Mouse (Mus musculus): ENCODE measurements at regions not wholly inside any gene's neighbourhood (a gene's known extent, or its start where the extent isn't known, plus 50 kb on each side); places are given as distances from the start of the nearest gene placed in this dataset.

DNA sequence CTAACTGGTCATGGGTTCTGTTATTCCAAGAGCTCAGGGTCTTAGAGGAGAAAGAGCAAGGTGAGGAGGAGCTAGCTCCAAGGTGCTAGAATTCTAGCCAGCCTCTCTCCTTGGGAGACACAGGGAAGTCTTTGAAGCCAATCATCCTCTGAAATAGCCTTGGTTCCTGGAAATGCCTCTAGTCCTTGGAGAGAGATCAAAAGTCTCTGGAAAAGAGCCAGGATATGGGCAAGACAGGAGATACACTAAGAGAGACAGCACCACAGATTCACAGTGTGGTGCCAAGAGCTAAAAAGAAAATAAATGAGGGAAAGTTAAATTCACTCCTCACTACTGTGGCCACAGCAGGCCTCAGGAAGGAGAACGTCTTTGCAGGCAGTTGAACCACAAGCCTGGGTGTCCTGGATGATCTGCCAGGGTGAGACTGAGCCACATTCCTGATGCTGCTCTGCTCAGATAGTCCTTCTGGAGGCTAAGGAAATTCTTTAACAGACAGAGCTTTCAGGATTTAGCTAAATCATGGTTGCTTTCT is 589.6 kb downstream of the Insc start:
- DNase-seq (ENCODE audit: low spot score) = peak; percentile 27

GRCm38 (mm10) chr7:115335051-115335450 is 591.6 kb downstream of the Insc start:
- Histone ChIP-seq H3K27me3 (replicated peaks; ENCODE audit: control insufficient read depth, insufficient read depth, low read length) (no peaks in the 10 kb centered on the region), H3K4me3 (ENCODE audit: low read depth, low read length) (no peak overlapping the region), H3K4me1 (ENCODE audit: control insufficient read depth, insufficient read depth, low read length) (no peaks in the 10 kb centered on the region), H3K27ac (replicated peaks; ENCODE audit: low read depth, low read length) (no peak overlapping the region), H3K9ac (ENCODE audit: low read depth, low read length) (no peak overlapping the region), H3K36me3 (ENCODE audit: control insufficient read depth, insufficient read depth, low read length) (no peaks in the 10 kb centered on the region), H3K4me2 (ENCODE audit: low read depth, low read length) (no peak overlapping the region), H3K9me3 (ENCODE audit: control insufficient read depth, low read length) (no peaks in the 10 kb centered on the region; the same call in 1 of the 2 replicates)
- WGBS = 85% methylated on average over 3 of the region's 3 CpGs
- no peak for ATAC-seq (ENCODE audit: low read depth)
- no peak for DNase-seq (ENCODE audit: low spot score)

More for the DNA sequence above, 589.6 kb downstream of the Insc start:
- Histone ChIP-seq H3K27me3 (replicated peaks; ENCODE audit: control insufficient read depth, insufficient read depth, low read length) (no peaks in the 10 kb centered on the region; the same call in 1 of the 2 replicates), H3K4me3 (ENCODE audit: low read depth, low read length) (no peak overlapping the region), H3K9me3 (ENCODE audit: control insufficient read depth, low read length) (no peaks in the 10 kb centered on the region; the same call in 1 of the 2 replicates), H3K4me2 (ENCODE audit: low read depth, low read length) (no peak overlapping the region), H3K4me1 (ENCODE audit: control insufficient read depth, insufficient read depth, low read length) (no peaks in the 10 kb centered on the region), H3K27ac (replicated peaks; ENCODE audit: low read depth, low read length) (no peak overlapping the region), H3K9ac (ENCODE audit: low read depth, low read length) (no peak overlapping the region), H3K36me3 (ENCODE audit: control insufficient read depth, insufficient read depth, low read length) (no peaks in the 10 kb centered on the region)
- 70% methylated on average over 1 of the region's 1 CpGs for WGBS
- ATAC-seq (ENCODE audit: low read depth) = no peak

DNA sequence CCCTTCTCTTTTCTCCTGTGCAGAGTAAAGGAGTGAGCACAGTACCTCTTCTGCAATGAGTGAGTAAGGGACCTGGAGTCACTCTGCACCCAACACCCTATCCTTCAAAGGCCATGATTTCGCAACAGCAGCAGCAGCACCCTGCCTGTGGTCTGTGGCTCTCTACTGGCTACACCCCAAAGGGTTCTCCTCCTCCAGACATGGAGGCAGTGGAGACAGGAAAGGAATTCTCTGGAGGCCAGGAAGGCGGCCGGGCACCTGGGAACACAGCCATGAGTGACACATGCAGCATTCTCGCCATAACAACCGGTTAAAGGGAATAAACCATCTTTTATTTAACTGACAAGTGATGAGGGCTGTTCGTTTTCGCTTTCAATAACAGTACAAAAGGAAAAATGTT is 596.7 kb downstream of the Insc start:
- Histone ChIP-seq H3K36me3 (ENCODE audit: control insufficient read depth, insufficient read depth, low read length) (no peaks in the 10 kb centered on the region), H3K4me2 (ENCODE audit: low read depth, low read length) (no peak overlapping the region), H3K27ac (replicated peaks; ENCODE audit: low read depth, low read length) (no peak overlapping the region), H3K4me1 (ENCODE audit: control insufficient read depth, insufficient read depth, low read length) (peaks cover 3% of the 10 kb centered on the region; the same call in 1 of the 2 replicates), H3K27me3 (replicated peaks; ENCODE audit: control insufficient read depth, insufficient read depth, low read length) (no peaks in the 10 kb centered on the region), H3K4me3 (ENCODE audit: low read depth, low read length) (no peak overlapping the region), H3K9me3 (ENCODE audit: control insufficient read depth, low read length) (no peaks in the 10 kb centered on the region; the same call in 1 of the 2 replicates), H3K9ac (ENCODE audit: low read depth, low read length) (no peak overlapping the region)
- no peak for DNase-seq (ENCODE audit: low spot score)
- ATAC-seq (ENCODE audit: low read depth) = no peak
- 72% methylated on average over 7 of the region's 7 CpGs for WGBS

DNA sequence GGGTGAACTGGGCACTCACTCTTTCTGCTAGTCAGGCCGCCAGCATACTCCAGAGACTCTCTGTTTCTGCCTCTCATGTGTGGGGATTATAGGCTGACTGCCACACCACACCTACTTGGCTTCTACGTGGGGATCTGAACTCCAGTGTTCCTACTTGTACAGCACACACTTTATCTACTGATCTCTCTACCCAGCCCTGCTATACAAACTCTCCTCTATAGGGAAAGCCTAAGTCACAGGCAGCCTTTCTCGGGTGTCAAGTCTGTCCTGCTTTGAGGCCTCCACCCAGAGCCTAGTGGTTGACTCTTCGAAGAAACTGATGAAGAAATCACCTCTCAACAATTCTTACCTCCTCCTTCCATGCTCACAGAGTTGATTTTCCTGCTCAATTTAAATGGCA is 597.5 kb downstream of the Insc start:
- DNase-seq (ENCODE audit: low spot score) = no peak

GRCm38 (mm10) chr7:115345749-115346148 is 602.3 kb downstream of the Insc start:
- Histone ChIP-seq H3K27ac (replicated peaks; ENCODE audit: low read depth, low read length) (no peak overlapping the region), H3K9ac (ENCODE audit: low read depth, low read length) (no peak overlapping the region), H3K27me3 (replicated peaks; ENCODE audit: control insufficient read depth, insufficient read depth, low read length) (no peaks in the 10 kb centered on the region; the same call in 1 of the 2 replicates), H3K9me3 (ENCODE audit: control insufficient read depth, low read length) (no peaks in the 10 kb centered on the region), H3K36me3 (ENCODE audit: control insufficient read depth, insufficient read depth, low read length) (no peaks in the 10 kb centered on the region), H3K4me1 (ENCODE audit: control insufficient read depth, insufficient read depth, low read length) (peaks cover 3% of the 10 kb centered on the region), H3K4me2 (ENCODE audit: low read depth, low read length) (no peak overlapping the region), H3K4me3 (ENCODE audit: low read depth, low read length) (no peak overlapping the region)
- ATAC-seq (ENCODE audit: low read depth) (no peak), DNase-seq (ENCODE audit: low spot score) (no peak)
- WGBS = 68% methylated on average over 3 of the region's 3 CpGs

More for the DNA sequence above, 597.5 kb downstream of the Insc start:
- no peaks in the 10 kb centered on the region for H3K36me3 ChIP-seq (ENCODE audit: control insufficient read depth, insufficient read depth, low read length)
- WGBS = 62% methylated on average over 4 of the region's 4 CpGs
- H3K4me3 ChIP-seq (ENCODE audit: low read depth, low read length) = no peak overlapping the region
- peak overlapping the region; percentile 64; the same call in 1 of the 2 replicates for H3K27ac ChIP-seq (replicated peaks; ENCODE audit: low read depth, low read length)
- H3K27me3 ChIP-seq (replicated peaks; ENCODE audit: control insufficient read depth, insufficient read depth, low read length) = no peaks in the 10 kb centered on the region
- no peak overlapping the region for H3K4me2 ChIP-seq (ENCODE audit: low read depth, low read length)
- no peak for ATAC-seq (ENCODE audit: low read depth)
- peaks cover 3% of the 10 kb centered on the region; the same call in 1 of the 2 replicates for H3K4me1 ChIP-seq (ENCODE audit: control insufficient read depth, insufficient read depth, low read length)
- H3K9me3 ChIP-seq (ENCODE audit: control insufficient read depth, low read length) = no peaks in the 10 kb centered on the region; the same call in 1 of the 2 replicates
- no peak overlapping the region for H3K9ac ChIP-seq (ENCODE audit: low read depth, low read length)

GRCm38 (mm10) chr7:115358711-115359110 is 615.2 kb downstream of the Insc start:
- no peak for ATAC-seq (ENCODE audit: low read depth)
- H3K27me3 ChIP-seq (replicated peaks; ENCODE audit: control insufficient read depth, insufficient read depth, low read length) = no peaks in the 10 kb centered on the region
- peak; percentile 79 for DNase-seq (ENCODE audit: low spot score)
- H3K27ac ChIP-seq (replicated peaks; ENCODE audit: low read depth, low read length) = no peak overlapping the region
- no peak overlapping the region for H3K4me2 ChIP-seq (ENCODE audit: low read depth, low read length)
- H3K4me1 ChIP-seq (ENCODE audit: control insufficient read depth, insufficient read depth, low read length) = no peaks in the 10 kb centered on the region
- WGBS = 51% methylated on average over 6 of the region's 6 CpGs
- no peak overlapping the region for H3K4me3 ChIP-seq (ENCODE audit: low read depth, low read length)
- no peaks in the 10 kb centered on the region for H3K9me3 ChIP-seq (ENCODE audit: control insufficient read depth, low read length)
- H3K9ac ChIP-seq (ENCODE audit: low read depth, low read length) = no peak overlapping the region
- H3K36me3 ChIP-seq (ENCODE audit: control insufficient read depth, insufficient read depth, low read length) = no peaks in the 10 kb centered on the region

DNA sequence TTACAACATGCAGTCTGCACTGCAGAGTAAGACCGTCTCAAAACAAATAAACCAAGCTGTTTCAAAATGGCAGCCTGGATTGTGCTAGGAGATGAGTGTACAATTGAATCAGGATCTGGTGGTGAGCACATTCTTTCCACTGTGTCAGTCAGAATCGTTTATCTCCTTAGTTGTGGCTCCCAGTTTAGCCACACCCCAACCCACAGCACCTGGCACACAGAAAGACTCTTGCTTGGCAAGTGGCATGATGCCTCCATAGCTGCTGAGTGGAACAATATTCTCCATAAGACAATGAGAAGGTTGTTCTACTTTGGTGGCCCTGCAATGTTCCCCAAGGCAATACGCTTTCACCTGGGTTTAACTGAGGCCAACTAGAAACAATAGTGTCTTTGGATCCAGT is 616.6 kb downstream of the Insc start:
- ATAC-seq (ENCODE audit: low read depth) (no peak), DNase-seq (ENCODE audit: low spot score) (no peak)
- H3K4me2 ChIP-seq (ENCODE audit: low read depth, low read length) = no peak overlapping the region
- H3K36me3 ChIP-seq (ENCODE audit: control insufficient read depth, insufficient read depth, low read length) = no peaks in the 10 kb centered on the region
- no peak overlapping the region for H3K27ac ChIP-seq (replicated peaks; ENCODE audit: low read depth, low read length)
- H3K9ac ChIP-seq (ENCODE audit: low read depth, low read length) = no peak overlapping the region
- WGBS = 73% methylated on average over 3 of the region's 3 CpGs
- H3K27me3 ChIP-seq (replicated peaks; ENCODE audit: control insufficient read depth, insufficient read depth, low read length) = no peaks in the 10 kb centered on the region
- no peaks in the 10 kb centered on the region for H3K4me1 ChIP-seq (ENCODE audit: control insufficient read depth, insufficient read depth, low read length)
- no peak overlapping the region for H3K4me3 ChIP-seq (ENCODE audit: low read depth, low read length)
- H3K9me3 ChIP-seq (ENCODE audit: control insufficient read depth, low read length) = no peaks in the 10 kb centered on the region

DNA sequence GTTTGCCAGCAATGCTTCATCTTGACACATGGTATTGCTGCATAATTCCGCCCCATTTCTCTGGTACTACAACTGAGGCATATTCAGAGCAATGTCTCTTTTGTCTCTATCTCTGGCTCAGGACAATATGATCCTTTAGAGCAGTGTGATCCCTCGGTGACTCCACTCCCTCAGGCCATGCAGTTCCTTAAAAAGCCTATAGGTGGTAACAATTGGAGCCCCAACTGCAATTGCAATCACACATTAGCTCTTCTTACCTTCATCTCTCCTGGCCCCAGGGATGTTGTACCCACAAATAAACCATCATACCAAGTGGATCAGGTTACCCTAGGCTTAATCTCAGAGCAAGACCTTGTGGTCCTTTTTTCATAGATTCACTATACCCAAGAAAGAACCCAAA is 618.6 kb downstream of the Insc start:
- Histone ChIP-seq H3K4me2 (ENCODE audit: low read depth, low read length) (no peak overlapping the region), H3K4me3 (ENCODE audit: low read depth, low read length) (no peak overlapping the region), H3K36me3 (ENCODE audit: control insufficient read depth, insufficient read depth, low read length) (no peaks in the 10 kb centered on the region), H3K9ac (ENCODE audit: low read depth, low read length) (no peak overlapping the region), H3K4me1 (ENCODE audit: control insufficient read depth, insufficient read depth, low read length) (peaks cover 3% of the 10 kb centered on the region; the same call in 1 of the 2 replicates), H3K9me3 (ENCODE audit: control insufficient read depth, low read length) (no peaks in the 10 kb centered on the region), H3K27me3 (replicated peaks; ENCODE audit: control insufficient read depth, insufficient read depth, low read length) (no peaks in the 10 kb centered on the region), H3K27ac (replicated peaks; ENCODE audit: low read depth, low read length) (no peak overlapping the region)
- no peak for DNase-seq (ENCODE audit: low spot score)
- ATAC-seq (ENCODE audit: low read depth) = no peak
- WGBS = 81% methylated on average over 2 of the region's 2 CpGs

DNA sequence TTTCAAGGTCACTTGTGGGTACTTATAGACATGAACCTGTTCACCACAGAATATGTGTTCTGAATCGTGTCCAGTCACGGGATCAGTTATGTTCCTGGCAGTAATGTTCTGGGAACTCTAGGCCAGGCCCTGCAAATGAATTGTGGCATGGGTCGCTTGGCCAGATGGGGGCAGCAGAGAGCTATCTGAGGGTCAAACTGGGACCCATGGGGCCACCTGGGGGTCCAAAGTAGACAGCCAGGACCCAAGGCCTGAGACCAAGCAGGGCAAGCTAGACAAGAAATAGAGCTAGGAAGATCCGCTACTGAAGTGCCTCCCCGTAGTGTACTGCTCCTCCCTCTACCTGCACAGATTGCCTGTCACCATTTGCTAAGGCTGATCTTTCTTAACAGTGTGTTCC is 623.4 kb downstream of the Insc start:
- no peaks in the 10 kb centered on the region for H3K9me3 ChIP-seq (ENCODE audit: control insufficient read depth, low read length)
- no peak overlapping the region for H3K4me3 ChIP-seq (ENCODE audit: low read depth, low read length)
- no peak overlapping the region for H3K9ac ChIP-seq (ENCODE audit: low read depth, low read length)
- no peaks in the 10 kb centered on the region for H3K36me3 ChIP-seq (ENCODE audit: control insufficient read depth, insufficient read depth, low read length)
- WGBS = 43% methylated on average over 5 of the region's 5 CpGs
- peak; percentile 42; the same call in 1 of the 2 replicates for ATAC-seq (ENCODE audit: low read depth)
- DNase-seq (ENCODE audit: low spot score) = peak; percentile 51
- peaks cover 9% of the 10 kb centered on the region; the same call in 1 of the 2 replicates for H3K4me1 ChIP-seq (ENCODE audit: control insufficient read depth, insufficient read depth, low read length)
- no peaks in the 10 kb centered on the region; the same call in 1 of the 2 replicates for H3K27me3 ChIP-seq (replicated peaks; ENCODE audit: control insufficient read depth, insufficient read depth, low read length)
- H3K4me2 ChIP-seq (ENCODE audit: low read depth, low read length) = no peak overlapping the region
- no peak overlapping the region for H3K27ac ChIP-seq (replicated peaks; ENCODE audit: low read depth, low read length)

Data from embryonic facial prominence, embryonic 14.5 days (tissue).